Mouse (Mus musculus) gastrocnemius, adult 2 months (tissue): ENCODE measurements around the gene Dtx3l. TPM values are rescaled to one million over a fixed set of nuclear protein-coding genes. Genes with fewer than 3 reads are reported as not detected.
"Not testable (repeated sequence)": the region's sequence is repeated elsewhere in the genome, so short reads cannot be mapped to it uniquely, and the experiment has no call there.

ENCODE experiments used
- DNase-seq: peaks from one replicate; pipeline ENCODE4 v3.0.0; 2022
- H3K27ac ChIP-seq: fragments of 200-600 bp; 2 replicates; pipeline ENCODE4 v1.8.1; 2022; ENCODE audit warnings: mild to moderate bottlenecking
- H3K4me3 ChIP-seq: fragments of 200-600 bp; 2 replicates; pipeline ENCODE4 v1.8.1; 2022; ENCODE audit warnings: mild to moderate bottlenecking, moderate library complexity
- CTCF ChIP-seq: fragments of 200-600 bp; IDR thresholded peaks from 2 replicates; pipeline ENCODE4 v1.8.1; 2022; ENCODE audit warnings: antibody characterized with exemption, mild to moderate bottlenecking, moderate library complexity
- intact Hi-C: fragments of 180-260 bp; cut with DNase I; formaldehyde crosslinking; loops from one replicate; pipeline ENCODE4 v1.15.1; 2025
- long read RNA-seq, 2 experiments: library from polyadenylated mRNA; stranded (forward); transcript quantifications; one replicate each; pipeline ENCODE4 v2.0.0; 2021
- total RNA-seq, 2 experiments: library from RNA; stranded (reverse); gene quantifications; 2 replicates each; pipeline ENCODE4 v1.2.3; 2021

Gene Dtx3l
- total RNA-seq: 1 to 10 TPM; 3.3 to 4.5 TPM
- long read RNA-seq, experiment 1, full-length matches to known transcripts: 3 of 5 reads
- long read RNA-seq, experiment 1, partial matches to known transcripts: 2 of 5 reads
- long read RNA-seq, experiment 1, other reads (novel, unspliced or antisense): 0 of 5 reads
- long read RNA-seq, experiment 2, full-length matches to known transcripts: 1 of 1 reads
- long read RNA-seq, experiment 2, partial matches to known transcripts: 0 of 1 reads
- long read RNA-seq, experiment 2, other reads (novel, unspliced or antisense): 0 of 1 reads

GRCm38 (mm10) chr16:35938211-35939151 lies at the start of gene Dtx3l, which contains the start of gene Parp9:
Gene Dtx3l (minus strand): TSS chr16:35939151.
Gene Parp9 (plus strand): TSS chr16:35938470.
- Histone ChIP-seq H3K4me3 (peak within 1 kb of the TSS; percentile 90), H3K27ac (peak within 1 kb of the TSS; percentile 91)
- intact Hi-C loops: loop anchor here (1.0 to 10.0 kb wide), 2 partner anchors 64 to 204 kb away; no protein-coding TSS in a partner anchor
- TF ChIP-seq CTCF: no peak
- DNase-seq: peak; percentile 70

GRCm38 (mm10) chr16:35987930-35988329 lies 49.0 kb upstream of the Dtx3l start:
- no peak overlapping the region for H3K4me3 ChIP-seq
- DNase-seq: no peak
- intact Hi-C loops: no loop called here
- H3K27ac ChIP-seq: peak overlapping the region; percentile 28; the same call in 1 of the 2 replicates
- TF ChIP-seq CTCF: no peak

GRCm38 (mm10) chr16:35984471-35984870 lies 45.5 kb upstream of the Dtx3l start:
- no peak for DNase-seq
- Histone ChIP-seq H3K27ac (peak overlapping the region; percentile 99), H3K4me3 (peak overlapping the region; percentile 90)
- intact Hi-C loops: no loop called here
- no peak for TF ChIP-seq CTCF

GRCm38 (mm10) chr16:35983517-35984101 lies 44.7 kb upstream of the Dtx3l start:
- H3K27ac ChIP-seq: peak overlapping the region; percentile 99
- intact Hi-C loops: loop anchor here (2.0 kb wide), 1 partner anchor 87 kb away; the partner anchor contains the start of genes Ccdc58 and Fam162a
- peak overlapping the region; percentile 90 for H3K4me3 ChIP-seq
- peak; percentile 85 for DNase-seq
- TF ChIP-seq CTCF: no peak

GRCm38 (mm10) chr16:35982902-35983516 lies 44.1 kb upstream of the Dtx3l start:
- TF ChIP-seq CTCF: no peak
- peak; percentile 96 for DNase-seq
- Histone ChIP-seq H3K4me3 (peak overlapping the region; percentile 90), H3K27ac (peak overlapping the region; percentile 99)
- intact Hi-C loops: loop anchor here (2.0 kb wide), 1 partner anchor 88 kb away; the partner anchor contains the start of genes Ccdc58 and Fam162a

- intact Hi-C loops: loop anchor here (2.0 kb wide), 1 partner anchor 88 kb away; the partner anchor contains the start of genes Ccdc58 and Fam162a
- peak overlapping the region; percentile 99 for H3K27ac ChIP-seq
- DNase-seq: no peak
Observed at GRCm38 (mm10) chr16:35982506-35982901, 43.6 kb upstream of the Dtx3l start.

GRCm38 (mm10) chr16:35981363-35981821 lies 42.4 kb upstream of the Dtx3l start:
- H3K4me3 ChIP-seq: no peak overlapping the region
- H3K27ac ChIP-seq: no peak overlapping the region
- peak; percentile 99 for DNase-seq
- TF ChIP-seq CTCF: no peak
- intact Hi-C loops: no loop called here

More at GRCm38 (mm10) chr16:35982506-35982901, 43.6 kb upstream of the Dtx3l start:
- no peak for TF ChIP-seq CTCF
- peak overlapping the region; percentile 90 for H3K4me3 ChIP-seq

GRCm38 (mm10) chr16:35978450-35978849 lies 39.5 kb upstream of the Dtx3l start, which contains the start of gene Kpna1:
Gene Kpna1 (plus strand): TSS chr16:35978750.
- DNase-seq, H3K27ac ChIP-seq, H3K4me3 ChIP-seq, intact Hi-C loops: not testable (repeated sequence)

- DNase-seq: no peak
- Histone ChIP-seq H3K27ac (no peak overlapping the region), H3K4me3 (no peak overlapping the region)
- intact Hi-C loops: no loop called here
- TF ChIP-seq CTCF: no peak
Observed at GRCm38 (mm10) chr16:35974021-35974420, 35.1 kb upstream of the Dtx3l start.

GRCm38 (mm10) chr16:35968149-35968548 lies 29.2 kb upstream of the Dtx3l start:
- intact Hi-C loops: no loop called here
- no peak for TF ChIP-seq CTCF
- peak overlapping the region; percentile 40 for H3K27ac ChIP-seq
- DNase-seq: no peak
- H3K4me3 ChIP-seq: no peak overlapping the region

GRCm38 (mm10) chr16:35967319-35967718 lies 28.4 kb upstream of the Dtx3l start:
- Histone ChIP-seq H3K27ac (no peak overlapping the region), H3K4me3 (no peak overlapping the region)
- intact Hi-C loops: no loop called here
- DNase-seq: no peak
- TF ChIP-seq CTCF: peak; percentile 18; the same call in 1 of the 2 replicates
